Mouse (Mus musculus): ENCODE results near the gene Prm1. TPM values are rescaled to one million over a fixed set of nuclear protein-coding genes. Genes with fewer than 3 reads are reported as not detected.
A peak's percentile ranks its signal among the peaks of the same experiment; 100 is the strongest.
"Not testable (repeated sequence)": the region's sequence is repeated elsewhere in the genome, so short reads cannot be mapped to it uniquely, and the experiment has no call there.

Prm1 gene
- polyA plus RNA-seq (2015; fragmentation: Nextera tagmentation; extraction: Ambion mirVana) = 0.50 and 0.89 TPM in 2 replicates

DNA sequence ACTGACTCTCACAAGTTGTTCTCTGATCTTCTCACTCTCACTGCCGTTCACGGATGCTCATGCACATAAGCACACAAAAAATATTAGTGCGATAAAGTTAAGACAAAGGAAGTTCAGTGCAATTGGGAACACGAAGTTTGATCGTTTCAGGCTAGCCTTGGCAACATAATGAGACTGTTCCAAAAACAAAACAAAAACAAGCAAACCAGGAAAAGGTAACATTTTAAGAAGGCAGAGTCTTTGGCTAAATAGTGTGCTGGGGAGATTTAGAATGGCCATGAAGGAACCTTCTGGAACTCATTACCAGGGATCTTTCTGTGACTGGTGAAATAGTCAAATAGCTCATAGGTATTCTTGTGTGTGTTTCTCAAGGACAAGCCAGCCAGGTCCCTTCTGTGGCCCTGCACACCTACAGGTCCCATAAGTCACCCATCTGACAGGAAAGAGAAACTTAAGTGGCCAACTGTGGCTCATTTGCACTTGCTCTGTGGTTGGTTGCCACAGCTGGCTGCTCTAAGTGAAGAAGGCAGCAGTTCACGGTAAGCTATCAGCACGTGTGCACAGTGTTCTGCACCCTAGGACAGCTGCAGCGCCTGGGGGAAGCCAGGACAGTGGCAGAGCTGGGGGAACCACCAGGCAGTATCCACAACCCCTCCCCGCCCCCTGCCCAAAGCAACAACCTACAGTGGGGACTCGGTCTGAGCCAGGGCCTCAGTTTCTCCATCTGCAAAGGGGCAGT is at the start of gene Prm1:
Prm1 (minus strand) TSS at position 51 of the 739 bp plus-strand sequence.
- no peak within 1 kb of the TSS for H3K4me3 ChIP-seq (replicated peaks)
- no peak for ATAC-seq (ENCODE audit: low FRiP score)
- H3K4me2 ChIP-seq = no peak within 1 kb of the TSS
- H3K9ac ChIP-seq (replicated peaks) = no peak within 1 kb of the TSS
- no peaks in the 10 kb centered on the region for H3K36me3 ChIP-seq
- peaks cover 4% of the 10 kb centered on the region; the same call in 1 of the 2 replicates for H3K4me1 ChIP-seq
- H3K27ac ChIP-seq (replicated peaks) = no peak within 1 kb of the TSS
- 82% methylated on average over 10 of the region's 10 CpGs for WGBS
- H3K9me3 ChIP-seq (replicated peaks) = no peaks in the 10 kb centered on the region
- no peaks in the 10 kb centered on the region for H3K27me3 ChIP-seq (replicated peaks)

DNA sequence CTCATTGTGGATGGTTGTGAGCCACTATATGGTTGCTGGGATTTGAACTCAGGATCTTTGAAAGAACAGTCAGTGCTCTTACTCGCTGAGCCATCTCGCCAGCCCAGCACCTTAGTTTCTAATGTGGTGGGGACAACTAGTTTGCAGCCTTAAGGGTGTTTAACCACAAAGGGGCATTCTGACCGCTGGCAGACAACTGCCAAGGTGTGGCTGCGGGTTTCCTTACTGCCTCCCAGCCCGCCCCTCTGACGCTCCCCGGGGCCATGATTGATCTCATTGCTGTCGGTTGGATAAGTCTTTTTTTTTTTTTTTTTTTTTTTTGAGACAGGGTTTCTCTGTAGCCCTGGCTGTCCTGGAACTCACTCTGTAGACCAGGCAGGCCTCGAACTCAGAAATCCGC is 46.6 kb upstream of the Prm1 start:
- H3K36me3 ChIP-seq; H3K27me3 ChIP-seq (replicated peaks); H3K27ac ChIP-seq (replicated peaks); H3K4me3 ChIP-seq (replicated peaks); H3K9me3 ChIP-seq (replicated peaks); H3K9ac ChIP-seq (replicated peaks); ATAC-seq (ENCODE audit: low FRiP score); H3K4me2 ChIP-seq: not testable (repeated sequence)
- WGBS = 91% methylated on average over 10 of the region's 10 CpGs
- peaks cover 14% of the 10 kb centered on the region for H3K4me1 ChIP-seq

DNA sequence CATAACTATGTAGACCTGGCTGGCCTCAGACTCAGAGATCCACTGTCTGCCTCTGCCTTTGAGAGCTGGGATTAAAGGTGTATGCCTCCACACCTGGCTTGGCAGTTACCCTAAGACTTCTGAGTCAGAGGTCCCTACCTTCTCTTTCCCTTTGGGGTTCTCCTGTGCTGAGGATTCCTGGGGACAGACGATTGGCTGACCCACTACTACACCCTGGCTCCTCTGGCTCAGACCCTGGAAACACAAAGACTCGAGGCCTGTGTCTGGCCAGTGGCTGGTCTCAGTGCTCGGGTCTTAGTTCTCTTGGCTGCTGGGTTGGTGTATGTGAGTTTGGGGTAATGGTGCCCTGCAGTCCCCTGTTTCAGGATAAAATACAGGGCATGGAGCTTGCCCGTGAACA is 45.3 kb upstream of the Prm1 start:
- Histone ChIP-seq H3K4me1 (peaks cover 14% of the 10 kb centered on the region), H3K4me3 (replicated peaks) (no peak overlapping the region), H3K9me3 (replicated peaks) (no peaks in the 10 kb centered on the region), H3K27ac (replicated peaks) (no peak overlapping the region), H3K9ac (replicated peaks) (no peak overlapping the region), H3K27me3 (replicated peaks) (no peaks in the 10 kb centered on the region), H3K4me2 (no peak overlapping the region), H3K36me3 (no peaks in the 10 kb centered on the region)
- 35% methylated on average over 4 of the region's 4 CpGs for WGBS
- no peak for ATAC-seq (ENCODE audit: low FRiP score)

DNA sequence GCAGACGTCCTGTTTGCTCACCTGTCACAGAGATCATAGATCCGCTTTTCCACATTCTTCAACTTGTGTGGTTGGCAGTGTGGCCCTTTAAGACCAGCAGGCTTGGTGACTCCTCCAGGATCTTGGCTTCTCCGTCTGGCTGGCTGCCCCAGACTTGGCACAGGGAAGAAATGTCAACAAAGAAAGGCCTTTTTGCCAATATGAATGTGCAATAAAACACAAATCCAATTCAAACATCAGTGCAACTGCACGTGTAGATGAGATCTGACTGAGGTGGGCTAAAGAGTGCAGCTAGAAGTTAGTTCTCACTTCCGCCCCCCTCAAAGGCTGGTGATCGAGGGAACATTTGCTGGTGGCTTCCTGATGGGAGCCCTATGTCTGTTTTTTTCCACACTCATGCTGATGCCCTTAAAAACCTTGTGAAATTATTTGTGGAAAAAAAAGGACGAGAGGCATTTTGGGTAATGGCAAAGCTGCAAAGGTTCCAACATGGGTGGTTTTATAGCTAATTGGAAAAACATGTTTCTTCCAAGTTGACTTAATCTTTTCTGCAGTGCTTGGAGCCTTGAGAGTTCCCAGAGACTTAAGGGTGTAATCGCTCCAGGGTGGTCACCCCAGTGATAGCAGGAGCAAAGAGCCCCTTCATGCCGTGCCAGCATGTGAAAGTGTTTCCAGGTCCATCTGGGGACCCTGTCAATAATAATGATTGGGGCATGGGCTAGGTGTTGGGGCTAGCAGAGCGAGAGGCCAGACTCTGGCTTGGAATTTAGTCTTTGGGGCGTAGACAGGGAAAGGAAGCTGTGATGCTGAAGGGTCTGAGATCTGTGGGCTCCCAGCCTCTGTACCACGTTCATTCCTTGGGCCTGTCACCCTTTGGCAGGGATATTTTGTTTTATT is 44.6 kb upstream of the Prm1 start:
- H3K36me3 ChIP-seq = no peaks in the 10 kb centered on the region
- WGBS = 71% methylated on average over 12 of the region's 12 CpGs
- H3K27me3 ChIP-seq (replicated peaks) = no peaks in the 10 kb centered on the region
- H3K4me1 ChIP-seq = peaks cover 14% of the 10 kb centered on the region
- no peaks in the 10 kb centered on the region for H3K9me3 ChIP-seq (replicated peaks)
- H3K27ac ChIP-seq (replicated peaks) = no peak overlapping the region
- no peak overlapping the region for H3K4me3 ChIP-seq (replicated peaks)
- H3K4me2 ChIP-seq = no peak overlapping the region
- H3K9ac ChIP-seq (replicated peaks) = no peak overlapping the region
- ATAC-seq (ENCODE audit: low FRiP score) = no peak

DNA sequence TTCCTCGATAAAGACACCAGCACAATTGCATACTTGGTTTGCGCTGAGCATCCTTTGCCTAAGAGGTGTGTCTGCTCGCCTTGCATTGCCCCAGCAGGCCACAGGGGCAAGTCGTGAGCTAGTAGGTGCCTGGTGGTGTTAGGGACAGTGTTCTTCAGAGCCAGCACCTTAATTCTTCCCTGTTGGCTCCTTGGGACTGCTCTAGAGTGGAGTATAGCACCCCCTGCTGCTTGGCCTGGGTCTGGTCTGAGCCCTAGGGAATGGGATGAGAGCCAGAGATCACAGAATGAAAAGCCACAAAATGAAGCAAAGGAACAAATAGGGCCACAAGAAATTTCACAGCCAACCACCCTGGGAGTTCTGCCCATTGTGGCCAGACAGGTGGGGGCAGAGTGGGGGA is 40.9 kb upstream of the Prm1 start:
- Histone ChIP-seq H3K4me1 (peaks cover 22% of the 10 kb centered on the region), H3K9me3 (replicated peaks) (no peaks in the 10 kb centered on the region), H3K4me3 (replicated peaks) (no peak overlapping the region), H3K9ac (replicated peaks) (no peak overlapping the region), H3K36me3 (no peaks in the 10 kb centered on the region), H3K27ac (replicated peaks) (no peak overlapping the region), H3K4me2 (no peak overlapping the region), H3K27me3 (replicated peaks) (no peaks in the 10 kb centered on the region)
- 63% methylated on average over 4 of the region's 4 CpGs for WGBS
- ATAC-seq (ENCODE audit: low FRiP score) = no peak

DNA sequence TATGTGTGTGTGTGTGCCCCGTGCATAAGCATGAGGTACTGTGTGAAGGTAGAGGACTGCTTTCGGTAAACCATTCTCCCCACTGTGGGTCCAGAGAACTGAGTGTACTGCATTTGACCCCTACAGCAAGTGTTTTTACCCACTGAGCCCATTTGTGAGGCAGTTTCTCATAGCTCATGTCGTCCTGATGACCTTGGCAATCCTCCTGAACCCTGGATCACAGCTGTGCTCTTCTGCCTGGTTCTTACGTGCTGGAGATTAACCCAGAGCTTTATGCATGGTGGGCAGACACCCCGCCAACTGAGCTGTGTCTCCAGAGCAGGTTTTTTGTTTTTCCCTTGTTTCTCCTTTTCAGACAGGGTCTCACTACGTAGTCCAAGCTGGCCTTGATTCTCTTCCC is 40.3 kb upstream of the Prm1 start:
- Histone ChIP-seq H3K9ac (replicated peaks) (no peak overlapping the region), H3K36me3 (no peaks in the 10 kb centered on the region), H3K27me3 (replicated peaks) (no peaks in the 10 kb centered on the region), H3K9me3 (replicated peaks) (no peaks in the 10 kb centered on the region), H3K4me3 (replicated peaks) (no peak overlapping the region), H3K27ac (replicated peaks) (no peak overlapping the region), H3K4me1 (peaks cover 22% of the 10 kb centered on the region), H3K4me2 (no peak overlapping the region)
- no peak for ATAC-seq (ENCODE audit: low FRiP score)
- 69% methylated on average over 6 of the region's 6 CpGs for WGBS

DNA sequence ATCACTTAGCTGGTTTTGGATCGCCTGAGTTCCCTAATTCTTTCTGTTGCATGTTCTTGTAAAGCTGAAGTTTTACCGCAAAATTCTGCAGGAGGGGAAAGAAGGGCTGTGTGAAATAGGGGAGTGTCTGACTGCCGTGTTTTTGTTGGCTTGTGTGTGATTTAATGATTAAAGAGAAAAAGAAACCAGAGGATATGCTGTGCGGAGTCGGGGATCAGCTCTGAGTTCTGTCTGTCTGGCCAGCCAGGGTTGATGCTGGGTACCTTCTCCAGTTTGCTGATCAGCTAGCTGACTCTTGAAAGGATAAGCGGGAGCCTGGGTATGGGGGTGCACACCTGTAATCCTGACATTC is 38.7 kb upstream of the Prm1 start:
- Histone ChIP-seq H3K4me1 (peaks cover 8% of the 10 kb centered on the region), H3K9ac (replicated peaks) (no peak overlapping the region), H3K27me3 (replicated peaks) (no peaks in the 10 kb centered on the region), H3K4me2 (peak overlapping the region; percentile 50), H3K4me3 (replicated peaks) (no peak overlapping the region), H3K9me3 (replicated peaks) (no peaks in the 10 kb centered on the region), H3K27ac (replicated peaks) (peak overlapping the region; percentile 28; the same call in 1 of the 2 replicates), H3K36me3 (no peaks in the 10 kb centered on the region)
- 66% methylated on average over 6 of the region's 6 CpGs for WGBS
- no peak for ATAC-seq (ENCODE audit: low FRiP score)

DNA sequence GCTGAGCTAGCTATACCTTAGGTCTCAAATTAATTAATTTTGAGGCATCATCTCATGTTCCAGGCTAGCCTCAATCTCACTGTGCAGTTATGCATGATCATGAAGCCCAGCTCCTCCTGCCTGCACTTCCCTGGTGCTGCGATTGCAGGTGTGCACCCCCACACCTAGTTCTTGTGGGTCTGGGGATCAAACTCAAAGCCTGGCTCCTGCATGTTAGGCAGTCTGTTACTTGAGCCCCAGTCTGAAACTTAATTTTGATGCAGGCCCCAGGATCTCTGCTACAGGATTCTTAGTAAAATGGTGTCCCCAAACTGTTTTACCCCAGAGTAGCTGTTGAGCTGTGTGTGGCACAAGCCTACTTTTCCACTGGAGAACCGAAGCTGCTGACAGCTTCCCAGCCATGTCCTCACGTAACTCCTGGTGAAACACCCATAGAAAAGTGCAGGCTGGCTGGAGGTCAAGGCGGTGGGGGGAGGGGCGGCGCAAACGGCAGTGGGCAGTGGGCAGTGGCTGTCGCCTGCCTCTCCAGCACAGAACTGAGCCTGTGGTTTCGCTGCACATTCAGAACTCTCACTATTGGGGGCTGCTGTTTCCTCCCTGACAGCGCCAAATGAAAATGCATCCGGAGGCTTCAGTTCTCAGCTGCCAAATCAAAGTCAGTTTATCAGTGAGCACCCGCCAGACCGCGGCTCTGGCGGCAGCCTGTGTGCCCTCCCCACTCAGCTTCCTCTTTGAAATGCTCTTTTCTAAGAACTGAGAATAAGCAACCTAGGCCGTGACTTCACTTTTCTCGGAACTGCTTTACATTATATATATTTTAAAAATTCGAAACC is 38.1 kb upstream of the Prm1 start:
- H3K9ac ChIP-seq (replicated peaks) = no peak overlapping the region
- WGBS = 26% methylated on average over 18 of the region's 18 CpGs
- ATAC-seq (ENCODE audit: low FRiP score) = no peak

DNA sequence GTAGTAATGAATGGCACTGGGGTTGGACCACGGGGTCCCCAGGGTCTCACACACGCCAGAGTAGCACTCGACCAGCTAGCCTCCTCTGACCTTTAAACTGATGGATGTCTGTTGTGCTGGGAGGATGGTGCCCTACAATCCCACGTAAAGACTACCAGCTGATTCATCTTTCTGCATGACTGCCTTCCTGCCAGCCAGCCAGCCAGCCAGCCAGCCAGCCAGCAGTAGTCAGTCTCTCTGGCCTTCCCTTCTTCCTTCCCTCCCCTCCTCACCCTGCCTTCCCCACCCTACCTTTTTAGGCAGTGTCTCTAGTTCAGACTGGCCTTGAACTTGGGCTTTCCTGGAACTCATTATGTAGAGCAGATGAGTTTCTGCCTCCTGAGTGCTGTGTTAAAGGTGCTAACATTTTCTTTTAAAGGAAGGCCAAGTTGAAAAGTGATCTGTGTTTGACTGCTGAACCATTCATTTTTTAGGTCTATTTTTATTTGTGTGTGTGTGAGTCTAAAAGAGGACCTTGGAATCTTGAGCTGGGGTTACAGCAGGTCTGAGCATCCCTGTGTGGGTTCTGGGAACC is 36.7 kb upstream of the Prm1 start:
- ATAC-seq (ENCODE audit: low FRiP score) = no peak
- no peaks in the 10 kb centered on the region for H3K27me3 ChIP-seq (replicated peaks)
- no peak overlapping the region for H3K4me3 ChIP-seq (replicated peaks)
- no peak overlapping the region for H3K9ac ChIP-seq (replicated peaks)
- H3K4me1 ChIP-seq = peaks cover 14% of the 10 kb centered on the region
- WGBS = 59% methylated on average over 4 of the region's 4 CpGs
- H3K36me3 ChIP-seq = no peaks in the 10 kb centered on the region
- no peak overlapping the region for H3K4me2 ChIP-seq
- H3K9me3 ChIP-seq (replicated peaks) = no peaks in the 10 kb centered on the region
- H3K27ac ChIP-seq (replicated peaks) = no peak overlapping the region

More for the DNA sequence above, 38.1 kb upstream of the Prm1 start:
- Histone ChIP-seq H3K36me3 (no peaks in the 10 kb centered on the region), H3K9me3 (replicated peaks) (no peaks in the 10 kb centered on the region), H3K4me2 (peak overlapping the region; percentile 50), H3K4me3 (replicated peaks) (no peak overlapping the region; the same call in 1 of the 2 replicates), H3K4me1 (peaks cover 10% of the 10 kb centered on the region), H3K27ac (replicated peaks) (peak overlapping the region; percentile 28), H3K27me3 (replicated peaks) (no peaks in the 10 kb centered on the region)

DNA sequence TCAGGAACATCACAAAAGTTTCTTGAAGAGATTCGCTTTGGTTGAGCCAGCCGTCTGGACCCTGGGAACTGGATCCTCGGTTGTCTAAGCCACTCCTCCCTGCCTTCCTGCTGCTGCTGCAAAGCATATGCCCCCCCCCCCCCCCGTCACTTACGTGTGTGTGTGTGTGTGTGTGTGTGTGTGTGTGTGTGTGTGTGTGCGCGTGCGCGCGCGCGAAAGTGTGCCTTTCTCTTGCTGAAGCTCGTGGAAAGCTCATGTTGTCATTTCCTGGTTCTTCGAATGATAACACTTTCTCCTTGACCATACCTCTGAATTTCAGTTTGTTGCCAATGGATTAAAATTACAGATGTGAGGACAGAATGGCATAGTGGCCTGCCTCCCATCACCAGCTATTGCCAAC is 34.4 kb upstream of the Prm1 start:
- H3K9me3 ChIP-seq (replicated peaks) = no peaks in the 10 kb centered on the region
- no peak for ATAC-seq (ENCODE audit: low FRiP score)
- H3K36me3 ChIP-seq = no peaks in the 10 kb centered on the region
- no peaks in the 10 kb centered on the region for H3K27me3 ChIP-seq (replicated peaks)
- 91% methylated on average over 14 of the region's 14 CpGs for WGBS
- no peak overlapping the region for H3K4me2 ChIP-seq
- no peak overlapping the region for H3K9ac ChIP-seq (replicated peaks)
- peaks cover 18% of the 10 kb centered on the region for H3K4me1 ChIP-seq
- no peak overlapping the region for H3K27ac ChIP-seq (replicated peaks)
- no peak overlapping the region for H3K4me3 ChIP-seq (replicated peaks)
